Mouse (Mus musculus) forebrain, embryonic 16.5 days (tissue): ENCODE measurements around the gene Otulin. TPM values are rescaled to one million over a fixed set of nuclear protein-coding genes. Genes with fewer than 3 reads are reported as not detected.

Source experiments
- ATAC-seq: fragments of 200-750 bp; cut with Nextera tagmentation; 2 replicates; pipeline ENCODE4 v1.8.0; 2017; ENCODE audit warnings: mild to moderate bottlenecking, moderate library complexity
- H3K27ac ChIP-seq: fragments of 300-500 bp; sonication (generic); 2 replicates; pipeline ENCODE4 v1.5.1; 2014; ENCODE audit warnings: low read length, control low read depth
- H3K27me3 ChIP-seq: fragments of 300-500 bp; sonication (generic); replicated peaks from 2 replicates; pipeline ENCODE4 v1.6.1; 2014; ENCODE audit warnings: low read length; ENCODE audit not compliant: control insufficient read depth, insufficient read depth
- H3K36me3 ChIP-seq: fragments of 300-500 bp; sonication (generic); 2 replicates; pipeline ENCODE4 v1.6.1; 2014; ENCODE audit not compliant: control insufficient read depth, insufficient read depth
- H3K4me1 ChIP-seq: fragments of 300-500 bp; sonication (generic); replicated peaks from 2 replicates; pipeline ENCODE4 v1.6.1; 2014; ENCODE audit warnings: low read length; ENCODE audit not compliant: control insufficient read depth, insufficient read depth
- H3K4me2 ChIP-seq: fragments of 300-500 bp; sonication (generic); 2 replicates; pipeline ENCODE4 v1.6.1; 2014; ENCODE audit warnings: mild to moderate bottlenecking, low read length, control low read depth
- H3K4me3 ChIP-seq: fragments of 300-500 bp; sonication (generic); replicated peaks from 2 replicates; pipeline ENCODE4 v1.5.1; 2014; ENCODE audit warnings: mild to moderate bottlenecking, low read length, control low read depth
- H3K9ac ChIP-seq: fragments of 300-500 bp; sonication (generic); replicated peaks from 2 replicates; pipeline ENCODE4 v1.6.1; 2014; ENCODE audit warnings: low read depth, low read length, control low read depth
- H3K9me3 ChIP-seq: fragments of 300-500 bp; sonication (generic); 2 replicates; pipeline ENCODE4 v1.6.1; 2016; ENCODE audit warnings: low read length; ENCODE audit not compliant: control insufficient read depth
- WGBS: fragments of 180-500 bp; shearing (Covaris S2); extraction: QIAGEN DNeasy Blood & Tissue Kit; methylation state at CpG from one replicate; pipeline ENCODE4 v1.1.7; 2014; 5-methylcytosine and 5-hydroxymethylcytosine counted together
- polyA plus RNA-seq: library from polyadenylated mRNA; unstranded; fragments of >200 nt; fragmentation: Nextera tagmentation; extraction: Ambion mirVana; gene quantifications from 2 replicates; pipeline ENCODE4 v1.2.1, GENCODE M21; 2015

Gene Otulin
- polyA plus RNA-seq, 1 experiment from 2014 or later: 28.0 TPM

- WGBS: 90% methylated on average over 3 of the region's 3 CpGs
- H3K4me3 ChIP-seq: no peak overlapping the region
- H3K27me3 ChIP-seq: no peaks in the 10 kb centered on the region
- H3K4me1 ChIP-seq: peaks cover 3% of the 10 kb centered on the region
- H3K4me2 ChIP-seq: no peak overlapping the region
- no peaks in the 10 kb centered on the region; the same call in 1 of the 2 replicates for H3K36me3 ChIP-seq
- no peak overlapping the region for H3K27ac ChIP-seq
- ATAC-seq: no peak
- no peak overlapping the region for H3K9ac ChIP-seq
- no peaks in the 10 kb centered on the region for H3K9me3 ChIP-seq
These were observed 48.1 kb downstream of the Otulin start for GRCm38 (mm10) chr15:27582428-27582827.

GRCm38 (mm10) chr15:27581640-27582039 is 48.9 kb downstream of the Otulin start:
- no peak overlapping the region for H3K27ac ChIP-seq
- WGBS: 27% methylated on average over 3 of the region's 3 CpGs

DNA sequence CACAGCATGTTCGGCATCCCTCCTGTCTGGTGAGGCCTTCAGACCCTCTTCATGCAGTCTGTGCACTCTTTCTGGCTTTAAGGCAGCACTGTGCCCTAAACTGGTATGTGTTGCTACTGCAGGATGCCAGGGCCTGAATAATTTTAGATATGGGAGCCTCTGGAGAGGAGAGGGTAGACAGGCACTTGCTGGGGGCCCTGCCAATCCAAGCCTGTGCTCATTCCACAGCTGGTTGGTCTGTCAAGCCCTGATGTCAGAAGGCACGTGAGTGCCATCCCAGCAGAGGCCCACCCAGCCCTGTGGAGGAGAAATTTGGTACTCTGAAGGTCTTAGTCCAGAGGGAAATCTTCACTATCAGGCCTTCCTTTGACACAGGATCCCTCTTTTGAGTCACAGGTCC is 49.7 kb downstream of the Otulin start:
- H3K4me1 ChIP-seq: peaks cover 3% of the 10 kb centered on the region
- 58% methylated on average over 2 of the region's 2 CpGs for WGBS
- H3K9ac ChIP-seq: no peak overlapping the region
- H3K27me3 ChIP-seq: no peaks in the 10 kb centered on the region
- H3K36me3 ChIP-seq: no peaks in the 10 kb centered on the region; the same call in 1 of the 2 replicates
- H3K27ac ChIP-seq: no peak overlapping the region; the same call in 1 of the 2 replicates
- H3K9me3 ChIP-seq: no peaks in the 10 kb centered on the region
- ATAC-seq: no peak
- H3K4me2 ChIP-seq: no peak overlapping the region
- no peak overlapping the region for H3K4me3 ChIP-seq

More at GRCm38 (mm10) chr15:27581640-27582039, 48.9 kb downstream of the Otulin start:
- no peak overlapping the region for H3K9ac ChIP-seq
- H3K4me3 ChIP-seq: no peak overlapping the region
- H3K4me2 ChIP-seq: no peak overlapping the region
- H3K9me3 ChIP-seq: no peaks in the 10 kb centered on the region
- H3K27me3 ChIP-seq: no peaks in the 10 kb centered on the region
- ATAC-seq: 0 out of 2 replicates have a peak, but pooled peaks have one; percentile 21
- H3K4me1 ChIP-seq: peaks cover 3% of the 10 kb centered on the region
- H3K36me3 ChIP-seq: no peaks in the 10 kb centered on the region; the same call in 1 of the 2 replicates

DNA sequence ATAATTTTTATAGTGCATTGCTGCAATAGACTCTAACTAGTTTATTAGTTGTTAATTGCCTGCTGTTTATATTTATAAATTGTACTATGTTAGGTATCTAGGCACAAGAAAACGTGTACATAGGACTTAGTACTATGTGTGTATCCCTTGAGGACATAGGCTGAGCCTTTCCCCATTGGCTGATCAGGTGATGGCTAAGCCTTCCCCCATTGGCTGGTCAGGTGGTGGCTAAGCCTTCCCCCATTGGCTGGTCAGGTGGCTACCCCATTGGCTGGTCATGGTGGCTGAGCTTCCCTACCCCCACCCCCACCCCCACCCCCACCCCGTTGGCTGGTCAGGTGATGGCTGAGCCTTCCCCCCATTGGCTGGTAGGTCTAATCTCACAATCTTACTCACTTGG is 50.6 kb downstream of the Otulin start:
- Histone ChIP-seq H3K4me1 (peaks cover 9% of the 10 kb centered on the region), H3K27me3 (no peaks in the 10 kb centered on the region), H3K9ac (no peak overlapping the region), H3K4me3 (no peak overlapping the region), H3K9me3 (no peaks in the 10 kb centered on the region), H3K27ac (no peak overlapping the region), H3K4me2 (no peak overlapping the region), H3K36me3 (no peaks in the 10 kb centered on the region; the same call in 1 of the 2 replicates)
- ATAC-seq: no peak
- WGBS: 81% methylated on average over 2 of the region's 2 CpGs

DNA sequence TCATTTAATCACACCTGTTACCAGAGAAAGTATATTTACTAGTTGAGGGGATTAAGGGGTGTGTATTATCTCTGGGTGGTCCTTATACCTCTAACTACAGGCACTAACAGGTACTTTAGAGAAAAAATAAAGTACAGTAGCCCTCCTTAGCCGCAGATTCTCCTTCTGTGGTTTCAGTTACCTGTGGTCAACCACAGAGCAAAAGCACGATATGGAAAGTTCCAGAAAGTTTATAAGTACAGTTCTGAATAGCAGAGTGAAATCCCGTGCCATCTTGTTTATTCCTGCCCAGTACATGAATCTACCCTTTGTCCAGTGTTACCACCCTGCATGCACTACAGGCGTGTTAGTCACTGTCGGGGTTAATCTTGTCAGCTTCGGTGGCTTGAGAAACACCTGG is 51.6 kb downstream of the Otulin start:
- Histone ChIP-seq H3K27ac (no peak overlapping the region), H3K27me3 (no peaks in the 10 kb centered on the region), H3K9ac (no peak overlapping the region), H3K36me3 (peaks cover 3% of the 10 kb centered on the region; the same call in 1 of the 2 replicates), H3K9me3 (no peaks in the 10 kb centered on the region), H3K4me3 (no peak overlapping the region), H3K4me2 (no peak overlapping the region), H3K4me1 (peaks cover 9% of the 10 kb centered on the region)
- WGBS: 95% methylated on average over 6 of the region's 6 CpGs
- ATAC-seq: no peak

DNA sequence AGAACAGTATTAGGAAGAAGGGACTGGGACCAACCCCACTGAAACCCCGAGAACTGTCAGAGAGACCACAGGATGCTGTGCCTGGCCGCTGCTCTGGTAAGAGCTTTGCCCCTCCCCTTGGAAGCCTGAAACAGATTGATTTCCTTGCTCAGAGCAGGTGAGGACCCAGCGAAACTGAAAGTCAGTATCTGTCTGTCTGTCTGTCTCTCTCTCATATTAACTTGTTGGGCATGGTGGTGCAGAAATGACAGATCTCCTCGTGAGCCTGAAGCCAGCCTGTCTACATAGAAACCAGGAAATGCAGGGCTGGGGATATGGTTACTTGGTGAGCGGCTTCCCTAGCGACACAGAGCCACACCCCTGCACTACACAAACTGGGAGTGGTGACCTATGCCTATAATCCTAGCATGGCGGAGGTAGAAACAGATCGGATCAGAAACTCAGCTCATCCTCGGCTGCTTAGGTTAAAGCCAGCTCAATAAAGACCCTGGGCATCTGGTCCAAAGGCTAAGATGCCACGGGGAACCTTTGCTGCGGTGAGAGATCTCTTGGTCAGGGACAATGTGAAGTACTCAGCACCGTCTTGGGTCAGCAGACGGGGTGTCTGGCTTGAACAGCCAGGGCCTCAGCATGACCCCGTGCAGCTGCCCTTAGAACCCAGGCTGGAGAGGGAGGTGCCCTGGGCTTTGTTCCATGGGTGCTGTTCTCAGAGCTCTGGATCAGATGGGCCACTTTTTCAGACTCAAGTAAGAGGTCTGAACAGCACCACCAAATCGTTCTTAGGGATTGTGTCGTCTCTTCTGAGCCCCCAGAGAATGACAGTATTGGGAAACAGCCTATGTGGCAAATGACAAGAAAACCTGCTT is 52.3 kb downstream of the Otulin start:
- ATAC-seq: no peak
- H3K9ac ChIP-seq: no peak overlapping the region
- H3K36me3 ChIP-seq: 0 out of 2 replicates have a peak, but pooled peaks cover 3% of the 10 kb centered on the region
- WGBS: 86% methylated on average over 16 of the region's 16 CpGs
- no peaks in the 10 kb centered on the region for H3K9me3 ChIP-seq
- H3K4me1 ChIP-seq: peaks cover 9% of the 10 kb centered on the region
- no peaks in the 10 kb centered on the region for H3K27me3 ChIP-seq
- H3K4me2 ChIP-seq: no peak overlapping the region
- no peak overlapping the region for H3K27ac ChIP-seq
- H3K4me3 ChIP-seq: no peak overlapping the region

DNA sequence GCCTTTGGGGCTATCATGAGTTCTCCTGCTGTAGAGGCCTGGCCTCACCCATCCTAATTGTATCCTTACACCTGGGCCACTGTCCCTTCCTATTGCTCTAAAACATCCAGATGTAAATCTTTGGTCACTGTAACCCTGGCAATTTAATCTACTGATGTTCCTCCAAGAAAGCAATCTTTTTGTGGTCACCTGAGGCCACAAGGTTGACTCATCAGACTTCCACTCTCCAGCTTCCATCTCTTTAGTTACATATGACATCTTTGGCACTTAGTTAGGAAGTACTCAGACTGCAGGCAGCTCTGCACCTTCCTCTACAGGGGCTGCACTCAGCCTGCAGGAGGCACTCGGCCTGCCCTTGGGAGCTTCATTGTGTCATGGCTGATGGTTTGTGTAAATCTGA is 53.6 kb downstream of the Otulin start:
- Histone ChIP-seq H3K36me3 (peaks cover 10% of the 10 kb centered on the region), H3K9me3 (no peaks in the 10 kb centered on the region), H3K27ac (no peak overlapping the region), H3K4me1 (peaks cover 9% of the 10 kb centered on the region), H3K27me3 (no peaks in the 10 kb centered on the region), H3K4me2 (no peak overlapping the region), H3K4me3 (no peak overlapping the region), H3K9ac (no peak overlapping the region)
- WGBS: 84% methylated on average over 1 of the region's 1 CpGs
- no peak for ATAC-seq

- peaks cover 6% of the 10 kb centered on the region; the same call in 1 of the 2 replicates for H3K4me1 ChIP-seq
- peak; percentile 45; the same call in 1 of the 2 replicates for ATAC-seq
- no peak overlapping the region for H3K4me2 ChIP-seq
- no peak overlapping the region for H3K9ac ChIP-seq
- no peak overlapping the region for H3K27ac ChIP-seq
- WGBS: 49% methylated on average over 3 of the region's 3 CpGs
- no peak overlapping the region for H3K4me3 ChIP-seq
- no peaks in the 10 kb centered on the region for H3K9me3 ChIP-seq
- H3K36me3 ChIP-seq: peaks cover 10% of the 10 kb centered on the region
- H3K27me3 ChIP-seq: no peaks in the 10 kb centered on the region
These were observed 54.6 kb downstream of the Otulin start for GRCm38 (mm10) chr15:27575932-27576331.

DNA sequence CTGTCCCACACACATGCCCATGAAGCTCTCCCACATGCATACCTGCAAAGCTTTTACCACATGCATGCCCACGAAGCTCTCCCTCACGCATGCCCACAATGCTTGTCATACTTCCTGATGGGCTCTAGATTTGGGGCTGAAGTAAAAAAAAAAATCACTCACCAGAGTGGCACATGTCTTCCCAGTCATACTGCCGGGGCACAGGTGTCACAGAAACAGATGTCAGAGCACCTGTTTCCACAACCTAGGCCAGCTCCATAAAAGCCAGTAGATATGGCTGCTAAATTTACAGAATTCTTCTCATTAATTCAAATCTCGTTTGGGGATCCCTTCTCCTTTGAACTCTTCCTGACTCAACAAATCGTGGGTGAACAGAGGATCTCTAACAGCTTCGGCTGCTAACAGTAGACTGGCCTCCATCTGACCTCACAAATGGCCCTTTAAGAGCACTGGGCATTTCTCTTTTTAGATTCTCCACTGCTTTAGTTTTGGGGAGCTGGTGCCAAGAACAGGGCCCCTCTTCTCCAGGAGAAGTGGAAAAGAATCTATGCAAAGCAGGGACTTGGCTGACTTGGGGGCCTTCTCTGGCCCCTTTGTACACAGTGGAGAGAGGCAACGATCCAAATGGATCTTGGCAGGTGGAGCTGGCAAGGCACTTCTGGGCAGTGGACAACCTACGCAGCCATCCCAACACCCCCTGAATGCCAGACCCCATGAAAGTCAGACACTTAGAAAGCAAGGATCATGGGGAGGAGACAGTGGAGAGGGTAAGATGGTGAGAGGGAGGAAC is 55.3 kb downstream of the Otulin start:
- H3K27ac ChIP-seq: no peak overlapping the region
- no peak overlapping the region for H3K4me3 ChIP-seq
- H3K4me1 ChIP-seq: 0 out of 2 replicates have a peak, but pooled peaks cover 6% of the 10 kb centered on the region
- no peak overlapping the region for H3K9ac ChIP-seq
- H3K27me3 ChIP-seq: no peaks in the 10 kb centered on the region
- WGBS: 62% methylated on average over 8 of the region's 8 CpGs
- H3K36me3 ChIP-seq: peaks cover 10% of the 10 kb centered on the region
- peak; percentile 43 for ATAC-seq
- H3K4me2 ChIP-seq: no peak overlapping the region
- no peaks in the 10 kb centered on the region for H3K9me3 ChIP-seq
